Mouse (Mus musculus): ENCODE measurements around the gene Uba7.
A peak's percentile ranks its signal among the peaks of the same experiment; 100 is the strongest.
"Not testable (repeated sequence)": the region's sequence is repeated elsewhere in the genome, so short reads cannot be mapped to it uniquely, and the experiment has no call there.

The Uba7 gene

GRCm38 (mm10) chr9:107995513-107995912 is 20.2 kb downstream of the Uba7 start:
- DNase-seq, result no peak

DNA sequence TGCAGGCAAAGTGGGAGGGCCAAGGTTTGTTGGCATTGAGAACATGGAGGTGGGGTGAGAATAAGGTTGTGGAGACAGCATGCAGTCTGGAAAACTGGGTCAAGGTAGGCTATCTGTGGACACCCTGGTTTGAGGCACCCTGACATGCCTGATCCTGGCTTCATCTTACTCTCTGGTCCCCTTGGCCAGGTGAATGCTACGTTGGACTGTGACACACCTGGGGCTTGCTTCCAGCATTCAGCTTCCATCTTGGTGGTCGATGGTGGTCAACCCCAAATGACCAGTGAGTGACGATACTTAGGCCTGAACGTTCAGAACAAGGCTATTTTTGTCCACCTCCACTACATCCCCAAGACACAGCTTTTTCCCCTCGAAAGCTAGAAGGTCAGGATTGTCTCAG is 20.7 kb downstream of the Uba7 start, which contains the start of gene Gm20662:
Gene Gm20662 (plus strand): TSS at position 301 of the 400 bp plus-strand sequence.
- no peak for DNase-seq

- peak; percentile 100 for DNase-seq
Measured at GRCm38 (mm10) chr9:108001922-108002770, 26.8 kb downstream of the Uba7 start, which contains the start of gene Ip6k1. Gene Ip6k1, plus strand, starts transcription at chr9:108002501.

GRCm38 (mm10) chr9:108002778-108003530 is 27.6 kb downstream of the Uba7 start:
- peak; percentile 14 for DNase-seq

GRCm38 (mm10) chr9:108003531-108003890 is 28.2 kb downstream of the Uba7 start:
- DNase-seq, result peak; percentile 14

GRCm38 (mm10) chr9:108008041-108008440 is 32.7 kb downstream of the Uba7 start:
- DNase-seq, result no peak

- DNase-seq, result no peak
Measured at GRCm38 (mm10) chr9:108010385-108010784, 35.1 kb downstream of the Uba7 start.

GRCm38 (mm10) chr9:108013577-108013976 is 38.3 kb downstream of the Uba7 start:
- DNase-seq, result not testable (repeated sequence)

GRCm38 (mm10) chr9:108017127-108017526 is 41.8 kb downstream of the Uba7 start:
- DNase-seq, result no peak

GRCm38 (mm10) chr9:108020741-108021140 is 45.4 kb downstream of the Uba7 start:
- DNase-seq, result no peak

DNA sequence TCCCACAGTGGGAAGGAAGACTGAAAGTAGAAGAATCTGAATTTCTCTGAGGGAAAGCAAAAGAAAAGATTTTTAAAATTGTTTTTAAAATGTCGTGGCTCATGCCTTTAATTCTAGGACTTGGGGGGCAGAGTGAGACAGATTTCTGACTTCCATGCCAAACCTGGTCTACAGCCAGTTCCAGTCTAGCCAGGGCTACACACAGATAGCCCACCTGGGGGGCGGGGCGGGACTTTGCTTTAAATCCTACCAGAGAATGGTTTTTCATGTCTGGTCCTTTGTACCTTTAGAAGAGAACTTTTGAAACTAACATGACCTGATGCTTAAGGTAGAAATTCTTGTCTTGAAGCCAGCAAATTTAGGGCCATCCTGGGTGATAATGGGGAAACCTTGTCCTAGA is 47.9 kb downstream of the Uba7 start:
- no peak for DNase-seq

- no peak for DNase-seq
Measured at GRCm38 (mm10) chr9:108026584-108026983, 51.3 kb downstream of the Uba7 start.

DNA sequence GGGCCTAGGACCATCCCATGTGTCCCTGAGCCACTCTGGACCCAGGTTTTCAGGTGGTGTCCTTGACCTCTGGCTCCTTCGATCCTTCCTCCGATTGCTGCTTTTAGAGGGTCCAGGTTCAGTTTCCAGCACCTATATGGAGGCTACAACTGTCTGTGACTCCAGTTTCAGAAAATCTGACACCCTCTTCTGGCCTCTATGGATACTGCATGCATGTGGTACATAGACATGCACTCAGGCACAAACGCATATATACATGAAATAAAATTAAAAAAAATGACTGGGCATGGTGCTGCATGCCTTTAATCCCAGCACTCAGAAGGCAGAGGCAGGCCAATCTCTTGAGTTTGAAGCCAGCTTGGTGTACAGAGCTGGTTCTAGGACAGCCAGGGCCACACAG is 52.6 kb downstream of the Uba7 start:
- no peak for DNase-seq

DNA sequence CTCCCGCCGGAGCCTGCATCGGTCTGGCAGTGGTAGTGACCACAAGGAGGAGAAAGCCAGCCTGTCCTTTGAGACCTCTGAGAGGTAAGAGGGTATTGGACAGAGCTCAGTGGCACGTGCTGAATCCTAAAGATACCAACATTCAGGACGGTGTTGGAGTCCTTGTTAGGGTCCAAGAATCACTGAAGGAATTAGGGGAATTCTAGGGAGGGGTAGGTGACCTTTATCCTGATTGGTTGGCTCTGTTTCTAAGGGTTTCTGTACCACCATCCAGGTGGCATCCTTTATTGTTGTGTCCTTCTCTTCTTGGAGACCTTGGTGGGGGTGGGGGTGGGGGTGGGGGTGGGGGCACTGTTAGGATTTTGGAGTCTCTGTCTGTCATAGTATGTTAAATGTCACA is 56.8 kb downstream of the Uba7 start:
- DNase-seq, result no peak

Data from kidney, adult 9 months (tissue).